Mouse (Mus musculus): Measurements from ENCODE around the gene Dynlt1f.
"Not testable (repeated sequence)": the region's sequence is repeated elsewhere in the genome, so short reads cannot be mapped to it uniquely, and the experiment has no call there.

The Dynlt1f gene

DNA sequence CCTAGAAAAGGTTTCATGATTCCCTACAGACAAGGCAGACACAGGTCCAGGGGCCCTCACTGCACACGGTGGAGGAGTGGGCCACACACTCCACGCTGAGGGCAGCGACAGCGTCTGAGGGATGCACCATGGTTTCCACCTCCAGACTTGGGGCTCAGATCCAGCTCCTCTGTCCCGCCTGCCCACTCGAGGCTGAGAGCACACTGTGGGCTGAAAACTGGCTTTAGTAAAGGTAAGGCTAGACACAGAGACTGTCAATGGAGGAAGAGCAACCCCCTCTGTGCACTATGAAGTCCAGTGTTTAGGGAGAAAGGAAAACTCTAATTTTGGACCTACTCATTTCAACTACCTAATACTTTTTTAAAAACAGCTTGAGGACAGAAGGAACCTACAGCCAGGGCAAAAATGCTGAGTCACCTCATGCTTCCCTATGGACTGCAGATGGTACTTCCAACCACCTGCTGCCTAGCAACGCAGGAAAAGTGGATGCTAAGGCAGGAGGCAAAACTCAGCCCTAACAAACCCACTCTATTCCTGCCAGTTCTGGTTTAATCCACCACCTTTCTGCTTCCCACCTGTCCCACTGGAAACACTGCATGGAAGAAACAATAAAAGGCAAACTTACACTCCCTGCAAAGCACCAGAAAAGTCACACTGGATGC lies 4.7 kb downstream of the Dynlt1f start:
- not testable (repeated sequence) for H3K36me3 ChIP-seq (ENCODE audit: insufficient read depth, low read length); H3K4me3 ChIP-seq (replicated peaks; ENCODE audit: low read length); H3K9me3 ChIP-seq (ENCODE audit: low read length); H3K27me3 ChIP-seq (ENCODE audit: insufficient read depth, low read length); H3K4me1 ChIP-seq (replicated peaks; ENCODE audit: low read depth, low read length)

DNA sequence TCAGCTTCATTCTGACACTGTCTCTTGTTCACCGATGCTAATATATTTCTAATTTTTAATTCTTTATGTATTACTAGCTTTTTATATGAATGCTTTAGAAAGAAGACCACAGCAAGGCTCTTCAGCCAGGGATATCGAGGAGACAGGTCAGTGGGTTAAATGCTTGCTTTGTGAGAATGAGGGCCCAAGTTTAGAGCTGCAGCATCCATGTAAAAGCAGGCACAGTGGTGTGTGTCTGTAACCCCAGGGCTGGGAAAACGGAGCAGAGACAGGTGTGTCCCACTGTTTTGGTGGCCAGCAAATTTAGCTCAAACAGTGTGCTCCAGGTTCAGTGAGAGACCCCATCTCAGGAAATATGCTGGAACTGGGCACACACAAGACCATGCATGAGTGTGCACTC lies 8.2 kb downstream of the Dynlt1f start:
- H3K4me3 ChIP-seq (replicated peaks; ENCODE audit: low read length); H3K4me1 ChIP-seq (replicated peaks; ENCODE audit: low read depth, low read length); H3K27me3 ChIP-seq (ENCODE audit: insufficient read depth, low read length); H3K9me3 ChIP-seq (ENCODE audit: low read length); H3K36me3 ChIP-seq (ENCODE audit: insufficient read depth, low read length): not testable (repeated sequence)

GRCm38 (mm10) chr17:6646841-6647240 lies 8.9 kb downstream of the Dynlt1f start:
- not testable (repeated sequence) for H3K4me1 ChIP-seq (replicated peaks; ENCODE audit: low read depth, low read length); H3K36me3 ChIP-seq (ENCODE audit: insufficient read depth, low read length); H3K27me3 ChIP-seq (ENCODE audit: insufficient read depth, low read length); H3K4me3 ChIP-seq (replicated peaks; ENCODE audit: low read length); H3K9me3 ChIP-seq (ENCODE audit: low read length)

DNA sequence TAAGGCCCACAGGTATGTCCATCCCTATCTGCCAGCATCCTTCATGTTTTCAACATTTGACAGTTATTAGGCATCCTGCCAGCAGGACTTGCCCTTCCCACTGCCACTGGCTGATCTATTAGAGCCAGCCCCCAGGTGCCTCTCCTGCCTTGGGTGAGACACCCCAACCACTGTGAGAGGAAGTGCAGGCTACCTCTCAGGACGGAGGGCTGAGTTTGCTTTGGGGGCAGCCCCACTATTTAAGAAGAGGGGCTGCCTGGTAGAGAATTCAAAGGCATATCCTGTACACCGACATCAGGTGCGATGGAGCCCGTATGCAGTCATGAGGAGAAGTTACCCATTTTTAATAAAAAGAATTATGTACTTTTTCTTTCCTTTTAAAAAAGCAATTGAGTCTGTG lies 10.0 kb downstream of the Dynlt1f start:
- H3K4me1 ChIP-seq (replicated peaks; ENCODE audit: low read depth, low read length); H3K9me3 ChIP-seq (ENCODE audit: low read length); H3K27me3 ChIP-seq (ENCODE audit: insufficient read depth, low read length); H3K4me3 ChIP-seq (replicated peaks; ENCODE audit: low read length); H3K36me3 ChIP-seq (ENCODE audit: insufficient read depth, low read length): not testable (repeated sequence)

GRCm38 (mm10) chr17:6644673-6645072 lies 11.0 kb downstream of the Dynlt1f start:
- not testable (repeated sequence) for H3K9me3 ChIP-seq (ENCODE audit: low read length); H3K4me1 ChIP-seq (replicated peaks; ENCODE audit: low read depth, low read length); H3K4me3 ChIP-seq (replicated peaks; ENCODE audit: low read length); H3K27me3 ChIP-seq (ENCODE audit: insufficient read depth, low read length); H3K36me3 ChIP-seq (ENCODE audit: insufficient read depth, low read length)

DNA sequence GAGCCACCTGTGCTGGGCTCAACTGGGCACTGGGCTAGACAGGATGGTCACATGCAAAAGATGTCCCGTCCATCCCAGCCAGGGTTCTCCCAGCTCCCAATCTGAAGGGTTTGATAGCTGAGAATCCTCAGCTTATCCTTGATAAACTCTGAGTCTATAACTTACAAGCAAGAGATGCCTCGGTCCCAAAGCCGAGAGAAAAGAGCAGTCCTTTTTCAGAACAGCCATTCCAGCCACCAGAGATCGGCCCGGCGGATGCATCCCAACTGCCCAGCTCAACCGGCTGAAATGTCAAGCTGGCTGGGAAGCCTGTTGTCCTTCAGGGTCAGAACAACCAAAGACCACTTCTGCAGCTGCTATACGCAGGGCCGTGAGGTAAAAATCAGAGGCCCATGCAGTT lies 11.5 kb downstream of the Dynlt1f start:
- not testable (repeated sequence) for H3K9me3 ChIP-seq (ENCODE audit: low read length); H3K27me3 ChIP-seq (ENCODE audit: insufficient read depth, low read length); H3K4me3 ChIP-seq (replicated peaks; ENCODE audit: low read length); H3K4me1 ChIP-seq (replicated peaks; ENCODE audit: low read depth, low read length); H3K36me3 ChIP-seq (ENCODE audit: insufficient read depth, low read length)

- not testable (repeated sequence) for H3K4me3 ChIP-seq (replicated peaks; ENCODE audit: low read length); H3K27me3 ChIP-seq (ENCODE audit: insufficient read depth, low read length); H3K36me3 ChIP-seq (ENCODE audit: insufficient read depth, low read length); H3K4me1 ChIP-seq (replicated peaks; ENCODE audit: low read depth, low read length); H3K9me3 ChIP-seq (ENCODE audit: low read length)
Observed at GRCm38 (mm10) chr17:6640771-6641429, 14.8 kb downstream of the Dynlt1f start.

- H3K4me3 ChIP-seq (replicated peaks; ENCODE audit: low read length); H3K27me3 ChIP-seq (ENCODE audit: insufficient read depth, low read length); H3K4me1 ChIP-seq (replicated peaks; ENCODE audit: low read depth, low read length); H3K36me3 ChIP-seq (ENCODE audit: insufficient read depth, low read length); H3K9me3 ChIP-seq (ENCODE audit: low read length): not testable (repeated sequence)
Observed at GRCm38 (mm10) chr17:6640044-6640637, 15.6 kb downstream of the Dynlt1f start.

DNA sequence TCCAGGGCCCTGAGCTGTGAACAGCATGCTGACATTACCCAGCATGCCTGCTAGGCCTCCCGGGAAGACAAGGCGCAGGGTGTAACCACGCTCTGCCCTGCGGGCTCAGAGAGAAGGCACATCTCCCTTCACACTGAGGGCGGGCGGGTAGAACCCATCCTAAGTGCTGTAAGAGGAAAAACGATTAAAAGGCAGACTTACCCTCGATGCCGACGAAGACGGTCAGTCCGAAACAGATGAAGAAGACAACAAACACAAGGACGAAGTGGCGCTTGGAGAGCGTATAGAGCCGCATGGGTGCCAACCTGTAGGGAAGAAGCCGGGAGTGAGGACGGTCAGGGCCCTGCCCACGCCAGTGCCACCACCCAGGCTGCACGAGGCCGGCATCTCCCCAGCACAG lies 16.2 kb downstream of the Dynlt1f start:
- H3K36me3 ChIP-seq (ENCODE audit: insufficient read depth, low read length); H3K4me1 ChIP-seq (replicated peaks; ENCODE audit: low read depth, low read length); H3K4me3 ChIP-seq (replicated peaks; ENCODE audit: low read length); H3K9me3 ChIP-seq (ENCODE audit: low read length); H3K27me3 ChIP-seq (ENCODE audit: insufficient read depth, low read length): not testable (repeated sequence)

DNA sequence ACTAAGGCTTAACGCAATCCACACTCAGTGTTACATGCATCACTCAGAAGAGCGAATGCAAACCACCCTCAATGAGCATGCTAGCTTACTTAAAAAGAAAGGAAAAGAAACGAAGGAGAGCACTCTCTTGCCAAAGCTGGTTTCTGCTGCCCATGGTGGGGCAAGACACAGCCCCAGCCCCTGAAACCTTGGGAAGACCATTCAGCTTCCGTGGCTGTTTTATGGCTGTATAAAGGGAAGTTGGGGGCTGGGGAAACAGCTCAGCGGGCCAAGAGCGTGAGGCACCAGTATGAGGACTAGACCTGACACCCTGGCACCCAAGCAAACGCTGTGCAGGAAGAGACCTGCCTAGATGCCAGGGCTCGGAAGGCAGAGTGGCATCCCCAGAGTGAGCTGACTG lies 17.3 kb downstream of the Dynlt1f start:
- H3K36me3 ChIP-seq (ENCODE audit: insufficient read depth, low read length); H3K4me3 ChIP-seq (replicated peaks; ENCODE audit: low read length); H3K4me1 ChIP-seq (replicated peaks; ENCODE audit: low read depth, low read length); H3K27me3 ChIP-seq (ENCODE audit: insufficient read depth, low read length); H3K9me3 ChIP-seq (ENCODE audit: low read length): not testable (repeated sequence)

GRCm38 (mm10) chr17:6637434-6637833 lies 18.3 kb downstream of the Dynlt1f start:
- H3K4me3 ChIP-seq (replicated peaks; ENCODE audit: low read length); H3K4me1 ChIP-seq (replicated peaks; ENCODE audit: low read depth, low read length); H3K36me3 ChIP-seq (ENCODE audit: insufficient read depth, low read length); H3K9me3 ChIP-seq (ENCODE audit: low read length); H3K27me3 ChIP-seq (ENCODE audit: insufficient read depth, low read length): not testable (repeated sequence)
